Mouse (Mus musculus): Measurements from ENCODE around the gene Pagr1b.

GRCm38 (mm10) chr7:127007313-127008024 lies 8.8 kb downstream of the Pagr1b start:
- no peak for TF ChIP-seq CTCF (IDR thresholded peaks at IDR 0.05 in 2 of 3, conservative IDR thresholded peaks at IDR 0.05 in 1 of 3; ENCODE audit: control insufficient read depth in 1 of 3, insufficient read depth in 1 of 3, low read depth in 2 of 3, low read length in 3 of 3, poor library complexity in 1 of 3, severe bottlenecking in 1 of 3)
- no peak for TF ChIP-seq MAX (IDR thresholded peaks at IDR 0.05; ENCODE audit: low read length)
- no peak for TF ChIP-seq EP300 (IDR thresholded peaks at IDR 0.05; ENCODE audit: low read depth in 1 of 2, low read length in 2 of 2)
- no peak for TF ChIP-seq NELFE (IDR thresholded peaks at IDR 0.05; ENCODE audit: low read depth, low read length)
- no peak for TF ChIP-seq MYC (IDR thresholded peaks at IDR 0.05; ENCODE audit: low read depth, low read length)
- TF ChIP-seq POLR2A (IDR thresholded peaks at IDR 0.05; ENCODE audit: control insufficient read depth in 1 of 2, insufficient read depth in 1 of 2, low read depth in 1 of 2, low read length in 2 of 2, poor library complexity in 1 of 2): no peak
